Mouse (Mus musculus) heart, embryonic 11.5 days (tissue): ENCODE measurements around the gene Snrnp25. TPM values are rescaled to one million over a fixed set of nuclear protein-coding genes. Genes with fewer than 3 reads are reported as not detected.
A peak's percentile ranks its signal among the peaks of the same experiment; 100 is the strongest.

Experiments used
- ATAC-seq: fragments of 200-750 bp; cut with Nextera tagmentation; replicated peaks from 2 replicates; pipeline ENCODE4 v1.8.0; 2017; ENCODE audit warnings: moderate library complexity; ENCODE audit not compliant: insufficient number of reproducible peaks, low FRiP score, low TSS enrichment
- H3K27ac ChIP-seq: fragments of 300-500 bp; sonication (generic); 2 replicates; pipeline ENCODE4 v1.5.1; 2014; ENCODE audit warnings: mild to moderate bottlenecking, low read depth, low read length
- H3K27me3 ChIP-seq: fragments of 300-500 bp; sonication (generic); 2 replicates; pipeline ENCODE4 v1.6.1; 2014; ENCODE audit warnings: mild to moderate bottlenecking, low read length, mixed read lengths; ENCODE audit not compliant: control insufficient read depth, insufficient read depth
- H3K36me3 ChIP-seq: fragments of 300-500 bp; sonication (generic); 2 replicates; pipeline ENCODE4 v1.6.1; 2014; ENCODE audit warnings: mild to moderate bottlenecking, low read length, moderate library complexity, mixed read lengths; ENCODE audit not compliant: control insufficient read depth, insufficient read depth
- H3K4me1 ChIP-seq: fragments of 300-500 bp; sonication (generic); 2 replicates; pipeline ENCODE4 v1.6.1; 2014; ENCODE audit warnings: low read length; ENCODE audit not compliant: control insufficient read depth, insufficient read depth
- H3K4me2 ChIP-seq: fragments of 300-500 bp; sonication (generic); 2 replicates; pipeline ENCODE4 v1.6.1; 2014; ENCODE audit warnings: mild to moderate bottlenecking, moderate library complexity
- H3K4me3 ChIP-seq: fragments of 300-500 bp; sonication (generic); 2 replicates; pipeline ENCODE4 v1.5.1; 2014; ENCODE audit warnings: low read depth, low read length
- H3K9ac ChIP-seq: fragments of 300-500 bp; sonication (generic); 2 replicates; pipeline ENCODE4 v1.6.1; 2014; ENCODE audit warnings: mild to moderate bottlenecking, low read depth, low read length, moderate library complexity
- H3K9me3 ChIP-seq: fragments of 300-500 bp; sonication (generic); replicated peaks from 2 replicates; pipeline ENCODE4 v1.6.1; 2016; ENCODE audit warnings: low read length; ENCODE audit not compliant: control insufficient read depth
- WGBS: fragments of 180-500 bp; shearing (Covaris S2); extraction: QIAGEN DNeasy Blood & Tissue Kit; methylation state at CpG from one replicate; pipeline ENCODE4 v1.1.7; 2014; ENCODE audit not compliant: insufficient replicate concordance; 5-methylcytosine and 5-hydroxymethylcytosine counted together
- polyA plus RNA-seq: library from polyadenylated mRNA; unstranded; fragments of >200 nt; fragmentation: Nextera tagmentation; extraction: Ambion mirVana; gene quantifications from 2 replicates; pipeline ENCODE4 v1.2.1, GENCODE M21; 2014

The Snrnp25 gene
- polyA plus RNA-seq, result 59.6 and 72.2 TPM in 2 replicates

GRCm38 (mm10) chr11:32205058-32205873 is at the start of gene Snrnp25:
Gene Snrnp25 (plus strand): TSS chr11:32205415.
- H3K4me2 ChIP-seq, result peak within 1 kb of the TSS; percentile 90
- H3K36me3 ChIP-seq, result peaks cover 5% of the 10 kb centered on the region
- peaks cover 11% of the 10 kb centered on the region for H3K4me1 ChIP-seq
- H3K4me3 ChIP-seq, result peak within 1 kb of the TSS; percentile 75
- no peaks in the 10 kb centered on the region for H3K9me3 ChIP-seq
- ATAC-seq, result peak; percentile 100
- peak within 1 kb of the TSS; percentile 35 for H3K27ac ChIP-seq
- peak within 1 kb of the TSS; percentile 82 for H3K9ac ChIP-seq
- under 1% methylated on average over 52 of the region's 52 CpGs for WGBS
- no peaks in the 10 kb centered on the region for H3K27me3 ChIP-seq

DNA sequence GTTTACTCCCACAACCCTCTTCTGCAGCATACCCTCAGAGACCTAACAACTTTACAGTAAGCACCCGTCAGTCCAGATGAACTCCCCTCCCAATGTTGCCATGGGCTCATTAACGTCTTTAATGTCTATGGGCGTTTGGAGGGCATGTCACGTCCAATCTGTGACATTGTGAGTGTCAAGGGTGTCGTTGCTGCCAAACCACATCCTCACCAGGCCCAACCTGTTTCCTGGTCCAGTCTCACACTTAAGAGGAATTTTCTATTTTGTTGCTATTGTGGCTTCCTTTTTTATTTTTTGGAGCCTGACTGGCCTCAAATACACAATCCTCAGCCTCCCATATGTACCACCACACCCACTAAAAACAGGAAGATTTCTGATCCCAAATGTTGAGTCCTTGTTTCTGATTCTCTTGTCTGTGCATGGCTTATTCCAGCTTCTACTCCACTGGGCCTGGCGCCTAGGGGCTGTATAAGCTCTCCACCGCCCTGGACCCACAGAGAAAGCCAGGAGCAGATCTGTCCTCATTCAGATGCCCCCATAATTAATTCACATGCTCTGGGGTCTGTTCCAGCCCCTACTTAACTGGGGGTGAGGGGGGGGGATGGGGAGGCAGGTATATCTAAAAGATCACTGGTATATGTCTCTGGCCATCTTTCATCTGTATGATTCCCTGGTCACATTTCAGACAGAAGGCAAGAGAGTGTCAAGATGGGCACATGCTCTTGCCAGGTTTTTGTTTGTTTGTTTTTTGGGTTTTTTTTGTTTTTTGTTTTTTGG is 48.2 kb upstream of the Snrnp25 start:
- H3K4me1 ChIP-seq, result 0 out of 2 replicates have a peak, but pooled peaks cover 3% of the 10 kb centered on the region
- H3K9ac ChIP-seq, result no peak overlapping the region
- peaks cover 23% of the 10 kb centered on the region for H3K27me3 ChIP-seq
- no peaks in the 10 kb centered on the region for H3K9me3 ChIP-seq
- WGBS, result 76% methylated on average over 7 of the region's 7 CpGs
- ATAC-seq, result no peak
- H3K27ac ChIP-seq, result no peak overlapping the region
- H3K36me3 ChIP-seq, result no peaks in the 10 kb centered on the region
- no peak overlapping the region for H3K4me2 ChIP-seq
- H3K4me3 ChIP-seq, result no peak overlapping the region

DNA sequence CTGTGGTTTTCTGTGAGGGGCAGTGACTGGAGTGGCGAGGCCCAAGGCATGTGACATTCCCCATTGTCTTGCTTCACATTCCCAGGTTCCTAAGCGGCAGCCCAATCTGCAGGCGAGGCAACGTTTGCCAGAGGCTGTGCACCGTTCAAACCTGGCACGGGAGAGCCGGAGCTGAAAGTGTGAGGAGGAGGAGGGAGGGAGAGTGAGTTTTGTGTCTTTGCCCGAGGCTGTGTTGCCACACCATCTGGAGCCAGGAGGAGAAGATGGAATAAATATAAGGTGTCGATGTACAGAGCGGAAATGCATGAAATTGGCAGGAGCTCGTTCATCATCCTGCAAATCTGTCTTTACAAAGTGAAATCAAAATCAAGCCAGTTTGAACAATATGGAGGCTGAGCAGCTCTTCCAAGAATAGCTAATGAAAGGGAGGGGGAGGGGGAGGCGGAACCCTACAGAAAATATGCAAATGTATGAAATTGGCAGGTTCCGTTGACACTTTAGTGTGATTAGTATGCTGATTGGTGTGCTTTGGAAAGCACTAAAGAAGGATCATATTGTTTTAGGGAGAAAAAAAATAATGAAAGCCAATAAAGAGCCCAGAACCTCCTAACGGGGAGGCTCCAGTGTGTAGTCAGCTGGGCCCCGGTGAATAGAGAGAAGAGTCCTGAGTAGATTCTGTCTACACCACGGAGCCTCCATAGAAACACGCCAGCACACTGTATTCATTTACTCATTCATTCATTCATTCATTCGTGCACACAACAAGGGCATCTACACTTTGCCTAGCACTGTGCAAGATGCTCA is 47.2 kb upstream of the Snrnp25 start:
- H3K4me1 ChIP-seq, result 0 out of 2 replicates have a peak, but pooled peaks cover 5% of the 10 kb centered on the region
- H3K9ac ChIP-seq, result no peak overlapping the region
- H3K27me3 ChIP-seq, result peaks cover 23% of the 10 kb centered on the region
- no peak for ATAC-seq
- no peaks in the 10 kb centered on the region for H3K36me3 ChIP-seq
- no peak overlapping the region for H3K27ac ChIP-seq
- no peak overlapping the region for H3K4me3 ChIP-seq
- WGBS, result 66% methylated on average over 18 of the region's 18 CpGs
- H3K4me2 ChIP-seq, result no peak overlapping the region
- no peaks in the 10 kb centered on the region for H3K9me3 ChIP-seq

DNA sequence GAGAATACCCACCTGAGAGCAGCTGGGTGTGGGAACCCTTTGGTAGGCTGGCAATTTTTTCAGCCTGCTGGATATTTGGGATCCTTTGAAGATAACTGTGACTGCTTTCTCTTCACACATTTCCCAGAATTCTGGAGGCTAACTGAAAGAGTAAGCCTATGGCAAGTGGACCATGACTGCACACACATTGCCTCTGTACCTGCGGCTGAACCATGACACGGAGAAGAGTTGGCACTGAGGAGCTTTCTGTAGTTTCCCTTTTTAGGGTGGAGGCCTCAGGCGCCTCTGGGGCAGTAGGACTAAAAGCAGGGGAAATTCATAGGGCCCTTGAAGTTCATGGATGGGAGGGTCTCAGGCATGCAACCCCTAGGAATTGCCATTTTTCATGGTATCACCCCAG is 46.0 kb upstream of the Snrnp25 start:
- no peak overlapping the region for H3K9ac ChIP-seq
- H3K4me1 ChIP-seq, result 0 out of 2 replicates have a peak, but pooled peaks cover 5% of the 10 kb centered on the region
- H3K9me3 ChIP-seq, result no peaks in the 10 kb centered on the region
- H3K36me3 ChIP-seq, result no peaks in the 10 kb centered on the region
- H3K27me3 ChIP-seq, result peaks cover 23% of the 10 kb centered on the region
- 87% methylated on average over 3 of the region's 3 CpGs for WGBS
- no peak for ATAC-seq
- H3K27ac ChIP-seq, result no peak overlapping the region
- no peak overlapping the region for H3K4me2 ChIP-seq
- no peak overlapping the region for H3K4me3 ChIP-seq

- Histone ChIP-seq H3K9me3 (no peaks in the 10 kb centered on the region), H3K27me3 (peaks cover 23% of the 10 kb centered on the region), H3K9ac (no peak overlapping the region), H3K4me3 (no peak overlapping the region), H3K4me2 (no peak overlapping the region), H3K4me1 (0 out of 2 replicates have a peak, but pooled peaks cover 5% of the 10 kb centered on the region), H3K36me3 (no peaks in the 10 kb centered on the region), H3K27ac (no peak overlapping the region)
- WGBS, result 69% methylated on average over 7 of the region's 7 CpGs
- no peak for ATAC-seq
Measured at GRCm38 (mm10) chr11:32160341-32160740, 44.9 kb upstream of the Snrnp25 start.

- ATAC-seq, result no peak
- Histone ChIP-seq H3K4me1 (0 out of 2 replicates have a peak, but pooled peaks cover 5% of the 10 kb centered on the region), H3K27ac (no peak overlapping the region), H3K9me3 (no peaks in the 10 kb centered on the region), H3K9ac (no peak overlapping the region), H3K36me3 (no peaks in the 10 kb centered on the region), H3K4me3 (peak overlapping the region; percentile 18), H3K27me3 (peaks cover 23% of the 10 kb centered on the region), H3K4me2 (peak overlapping the region; percentile 62)
- WGBS, result 3% methylated on average over 9 of the region's 9 CpGs
Measured at GRCm38 (mm10) chr11:32161500-32161899, 43.7 kb upstream of the Snrnp25 start.

DNA sequence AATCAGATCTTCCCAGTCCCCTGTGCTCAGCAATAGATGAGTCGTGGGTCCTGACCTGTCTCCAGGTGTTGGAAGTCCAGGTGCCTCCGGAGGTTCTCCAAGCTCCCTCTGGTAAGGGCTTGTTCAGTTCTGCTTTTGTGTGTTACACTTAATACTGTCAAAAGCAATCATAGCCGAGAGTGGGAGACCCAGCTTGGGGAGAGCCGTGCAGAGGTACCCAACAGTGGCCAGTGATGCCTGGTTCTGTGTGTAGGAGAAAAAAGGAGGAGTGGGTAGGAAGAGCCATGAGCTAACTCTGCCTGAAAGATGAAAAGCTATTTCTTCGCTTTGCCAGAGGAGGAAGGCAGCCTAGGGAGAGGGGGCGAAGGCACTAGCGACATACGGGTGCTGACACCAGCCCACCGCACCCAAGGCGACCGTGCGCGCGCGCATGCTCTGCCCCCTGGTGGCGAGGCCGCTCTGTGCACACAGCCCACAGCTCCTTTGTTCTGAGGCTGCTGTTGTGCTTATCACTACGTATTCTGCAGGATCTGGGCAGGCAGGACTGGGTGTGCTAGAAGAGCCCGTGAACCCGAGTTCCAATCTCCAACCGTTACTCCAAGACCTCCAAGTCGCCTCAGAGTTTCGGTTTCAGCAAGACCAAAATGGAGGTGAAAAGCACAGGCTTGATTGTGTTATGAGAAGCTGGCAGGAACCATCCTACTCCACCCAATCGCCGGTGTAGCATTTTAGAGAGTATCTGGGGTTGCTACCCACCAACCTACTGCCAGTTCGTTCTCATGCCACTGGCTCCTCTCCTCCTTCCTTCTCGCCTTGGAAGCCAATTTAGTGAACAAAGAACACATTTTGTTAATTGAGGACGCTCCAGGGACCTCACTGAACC is 43.1 kb upstream of the Snrnp25 start:
- Histone ChIP-seq H3K9ac (0 out of 2 replicates have a peak overlapping the region, but pooled peaks have one; percentile 2), H3K27me3 (peaks cover 23% of the 10 kb centered on the region), H3K4me1 (peaks cover 5% of the 10 kb centered on the region; the same call in 1 of the 2 replicates), H3K9me3 (no peaks in the 10 kb centered on the region), H3K36me3 (no peaks in the 10 kb centered on the region), H3K4me2 (peak overlapping the region; percentile 62), H3K4me3 (peak overlapping the region; percentile 18), H3K27ac (no peak overlapping the region)
- ATAC-seq, result peak; percentile 83
- WGBS, result 12% methylated on average over 28 of the region's 28 CpGs
